Mouse (Mus musculus): ENCODE measurements around the gene Fgfr1op2.
"Not testable (repeated sequence)": the region's sequence is repeated elsewhere in the genome, so short reads cannot be mapped to it uniquely, and the experiment has no call there.

Gene Fgfr1op2

DNA sequence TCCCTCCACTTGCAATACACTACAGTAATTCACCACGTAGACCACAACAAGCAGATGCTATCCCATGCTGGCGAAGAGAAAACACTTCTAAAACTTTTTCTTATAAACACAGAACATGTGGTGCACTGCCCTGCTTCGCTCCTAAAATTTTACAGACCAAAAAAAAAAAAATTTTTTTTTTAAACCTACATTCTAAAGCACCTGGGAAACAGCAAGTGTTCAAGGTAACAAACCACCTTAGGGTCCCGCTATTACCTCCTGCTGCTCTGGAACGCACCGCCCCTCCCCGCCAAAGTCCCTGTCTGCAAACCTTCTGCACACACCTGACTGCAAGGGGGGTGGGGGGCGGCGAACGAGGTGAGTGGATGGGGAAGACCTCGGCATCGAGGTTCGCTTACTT lies at the start of gene Fgfr1op2:
Gene Fgfr1op2 (plus strand): TSS at position 301 of the 400 bp plus-strand sequence.
- DNase-seq (ENCODE audit: low spot score): no peak

DNA sequence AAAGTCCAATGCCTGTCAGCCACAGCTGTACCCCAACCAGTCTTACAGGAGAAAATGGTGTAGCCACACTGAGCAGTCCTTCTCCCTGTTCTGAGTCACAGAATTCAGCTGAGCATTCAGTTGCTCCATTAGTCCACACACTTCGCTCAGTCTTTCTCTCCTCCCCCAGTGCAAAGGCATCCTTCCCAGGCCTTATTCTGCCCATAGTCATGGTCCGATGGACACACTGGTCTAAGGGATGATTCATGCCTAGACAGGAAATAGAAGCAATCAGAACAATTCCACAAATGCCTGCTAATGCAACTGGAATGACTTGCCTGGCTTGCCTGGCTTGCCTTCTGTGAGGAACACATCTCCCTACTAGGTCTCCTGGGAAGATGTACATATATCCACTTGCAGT lies 49.5 kb upstream of the Fgfr1op2 start:
- no peak for DNase-seq (ENCODE audit: low spot score)

DNA sequence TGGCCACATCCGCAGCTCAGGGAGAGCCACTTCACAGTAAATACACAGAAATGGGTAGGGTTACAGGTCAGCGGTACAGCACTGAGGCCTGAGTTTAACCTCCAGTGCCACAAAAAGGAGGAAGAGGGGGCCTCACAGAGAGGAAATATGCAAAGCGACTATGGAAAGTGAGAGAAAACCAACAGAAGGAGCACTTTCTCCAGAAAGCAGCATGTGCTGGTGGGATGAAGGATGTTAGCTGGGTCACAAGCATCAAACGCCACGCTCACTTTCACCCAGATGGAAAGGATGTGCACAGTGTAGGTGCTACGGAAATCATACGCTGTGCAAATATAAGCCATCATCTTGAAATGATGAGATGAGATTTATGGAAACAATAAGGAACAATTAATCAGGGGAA lies 46.6 kb upstream of the Fgfr1op2 start:
- DNase-seq (ENCODE audit: low spot score): no peak

DNA sequence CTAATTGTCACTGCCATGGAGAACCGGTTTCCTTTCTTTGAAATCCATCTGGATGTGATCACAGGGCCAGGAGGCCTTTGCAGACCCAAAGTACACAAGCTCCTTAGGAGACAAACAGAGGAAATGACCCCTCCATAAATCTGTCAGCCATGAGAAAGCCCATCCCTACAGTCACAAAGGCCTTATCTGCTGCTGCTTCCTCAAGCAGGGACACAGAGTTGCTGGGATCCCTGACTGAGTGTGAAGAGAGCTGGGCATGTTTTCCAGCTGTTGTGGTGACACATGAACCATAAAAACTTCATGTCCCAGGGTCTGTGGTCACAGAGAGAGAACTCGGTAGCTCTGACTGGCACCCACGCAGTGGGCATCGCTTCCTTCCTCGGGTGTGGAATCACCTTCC lies 46.2 kb upstream of the Fgfr1op2 start:
- no peak for DNase-seq (ENCODE audit: low spot score)

DNA sequence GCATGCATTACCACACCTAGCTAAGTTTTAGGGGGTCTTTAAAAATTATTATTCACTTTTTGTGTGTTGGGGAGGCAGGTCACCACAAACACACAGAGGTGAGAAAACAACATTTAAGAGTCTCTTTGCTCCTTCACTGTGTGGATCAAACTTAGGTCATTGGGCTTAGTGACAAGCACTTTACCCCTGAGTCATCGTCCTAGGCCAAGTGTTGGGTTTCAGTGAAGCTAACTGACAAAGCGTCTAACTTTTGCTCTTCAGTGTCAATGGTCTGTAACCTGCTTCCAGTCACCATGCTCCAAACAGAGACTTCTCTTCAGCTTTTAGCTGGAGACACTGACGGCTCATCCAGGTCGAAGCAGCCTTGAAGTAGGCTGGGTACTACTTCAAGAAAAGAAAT lies 43.9 kb upstream of the Fgfr1op2 start:
- DNase-seq (ENCODE audit: low spot score): no peak

DNA sequence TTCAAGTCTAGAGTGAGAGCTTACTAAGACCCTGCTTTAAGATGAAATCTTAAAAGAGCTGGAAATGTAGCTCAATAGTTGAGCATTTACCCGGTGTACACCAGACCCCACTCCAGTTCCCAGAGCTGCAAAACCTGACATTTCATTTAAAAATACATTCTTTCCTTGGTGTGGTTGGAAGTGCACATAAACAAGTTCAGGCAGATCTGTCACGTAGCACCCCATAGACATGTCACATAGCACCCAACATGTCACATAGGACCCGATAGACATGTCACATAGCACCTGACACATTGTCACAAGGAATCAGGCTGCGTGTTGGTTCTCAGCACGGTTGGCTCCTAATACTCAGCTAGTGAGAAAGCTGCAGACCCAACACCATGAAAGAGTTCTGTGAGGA lies 41.5 kb upstream of the Fgfr1op2 start:
- no peak for DNase-seq (ENCODE audit: low spot score)

DNA sequence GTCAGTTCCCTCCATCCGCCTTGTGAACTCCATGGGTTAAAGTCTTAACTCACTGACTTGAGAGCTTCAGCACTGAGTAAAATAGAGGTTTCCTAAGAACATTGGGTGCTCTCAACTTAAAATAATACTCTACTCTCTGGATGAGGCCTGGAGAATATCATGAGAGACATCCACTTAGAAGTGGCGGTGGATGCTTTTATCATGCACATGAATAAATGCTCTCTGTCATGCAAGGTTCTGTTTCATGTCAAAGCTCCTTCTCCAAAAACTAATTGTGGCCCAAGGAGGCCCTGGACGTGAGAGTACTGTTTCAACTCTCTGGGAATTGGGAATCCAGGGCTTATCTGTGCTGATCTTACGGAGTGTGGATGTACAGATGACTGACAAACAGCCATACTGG lies 39.9 kb upstream of the Fgfr1op2 start:
- DNase-seq (ENCODE audit: low spot score): no peak

DNA sequence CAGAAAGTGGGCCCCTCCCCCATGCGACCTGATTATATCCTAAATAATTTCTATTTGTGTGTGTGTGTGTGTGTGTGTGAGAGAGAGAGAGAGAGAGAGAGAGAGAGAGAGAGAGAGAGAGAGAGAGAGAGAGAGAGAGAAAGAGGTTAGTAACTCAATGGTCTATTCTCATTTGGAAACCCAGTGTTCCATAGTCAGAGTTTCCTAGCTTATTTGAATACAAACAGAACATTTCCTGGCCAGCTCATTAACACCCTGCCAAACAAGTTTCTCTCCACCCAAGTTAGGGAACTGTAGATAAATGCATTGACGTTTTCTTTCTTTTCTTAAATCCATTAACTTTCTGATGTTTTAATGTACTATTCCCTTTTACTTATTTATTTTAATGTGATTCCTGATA lies 38.9 kb upstream of the Fgfr1op2 start:
- no peak for DNase-seq (ENCODE audit: low spot score)

DNA sequence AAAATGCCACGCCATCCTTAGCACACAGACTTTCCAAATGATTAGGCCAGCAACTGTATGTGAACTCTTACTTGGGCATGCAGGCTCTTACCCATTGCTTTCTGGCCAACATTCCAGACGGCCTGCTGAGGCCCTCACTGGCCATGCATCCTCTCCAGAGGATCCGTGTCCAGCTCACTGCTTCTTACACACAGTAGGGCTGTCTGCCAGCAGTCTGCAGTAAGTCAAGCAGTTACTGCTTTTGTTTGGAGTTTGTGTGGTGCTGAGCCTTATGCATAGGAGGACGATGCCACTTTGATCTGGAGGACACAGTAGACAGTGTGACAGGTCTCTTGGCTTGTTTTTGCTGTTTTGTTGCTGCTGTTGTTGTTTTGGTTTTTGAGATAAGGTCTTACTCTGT lies 38.3 kb upstream of the Fgfr1op2 start:
- no peak for DNase-seq (ENCODE audit: low spot score)

DNA sequence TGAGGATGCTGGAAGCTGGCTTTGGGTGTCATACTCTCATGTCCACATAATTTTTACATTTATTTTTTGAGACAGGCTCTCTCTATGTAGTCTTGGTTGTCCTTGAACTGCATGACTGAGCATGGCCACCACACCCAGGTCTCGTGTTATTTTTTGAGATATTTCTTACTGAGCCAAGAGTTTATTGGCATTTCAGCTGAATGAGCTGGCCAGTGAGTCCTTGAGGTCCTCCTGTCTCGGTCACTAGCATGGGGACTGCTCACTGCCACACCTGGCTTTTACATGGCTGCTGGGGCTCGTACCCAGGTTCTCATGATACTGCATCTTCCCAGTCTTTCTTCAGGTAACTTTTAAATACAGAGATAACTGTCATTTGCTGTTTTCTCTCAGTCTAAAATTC lies 36.6 kb upstream of the Fgfr1op2 start:
- no peak for DNase-seq (ENCODE audit: low spot score)

DNA sequence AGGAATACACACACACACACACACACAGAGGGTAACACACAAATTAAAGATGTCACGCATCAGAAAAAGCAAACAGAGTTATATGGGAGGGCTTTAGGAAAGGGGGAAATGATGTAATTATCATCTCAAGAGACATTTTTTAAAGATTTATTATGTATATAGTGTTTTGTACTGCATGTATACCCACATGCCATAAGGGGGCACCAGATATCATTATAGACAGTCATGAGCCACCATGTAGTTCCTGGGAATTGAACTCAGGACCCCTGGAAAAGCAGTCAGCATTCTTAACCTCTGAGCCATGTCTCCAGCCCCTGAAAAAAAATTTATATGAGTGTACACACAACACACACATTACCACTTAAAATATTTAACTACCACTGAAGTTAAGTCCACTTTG lies 32.4 kb upstream of the Fgfr1op2 start:
- no peak for DNase-seq (ENCODE audit: low spot score)

DNA sequence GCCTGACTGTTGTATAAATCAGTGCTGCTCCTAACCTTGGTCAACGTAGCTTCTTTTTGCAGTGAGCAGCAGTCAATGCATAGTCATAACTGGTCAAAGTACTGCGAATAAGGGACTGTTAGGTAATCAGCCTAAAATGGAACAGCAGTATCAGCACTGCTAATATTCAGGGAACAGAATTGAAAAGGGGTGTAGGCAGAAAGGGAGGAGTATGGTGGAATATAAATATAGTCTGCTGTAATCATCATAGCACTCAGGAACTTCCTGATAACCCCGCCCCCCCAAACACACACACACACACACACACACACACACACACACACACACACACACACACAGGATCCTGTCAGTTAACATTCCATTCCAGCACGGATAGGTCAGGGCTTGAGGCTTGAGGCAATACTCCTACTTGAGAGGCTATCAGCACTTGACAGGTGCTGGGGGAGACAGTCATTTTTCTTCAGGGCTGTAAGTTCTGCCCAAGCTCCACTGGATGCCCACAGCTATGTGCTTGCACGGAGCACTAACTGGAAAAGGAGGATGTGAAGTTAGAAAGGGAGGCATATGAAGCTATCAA lies 31.6 kb upstream of the Fgfr1op2 start:
- DNase-seq (ENCODE audit: low spot score): no peak

DNA sequence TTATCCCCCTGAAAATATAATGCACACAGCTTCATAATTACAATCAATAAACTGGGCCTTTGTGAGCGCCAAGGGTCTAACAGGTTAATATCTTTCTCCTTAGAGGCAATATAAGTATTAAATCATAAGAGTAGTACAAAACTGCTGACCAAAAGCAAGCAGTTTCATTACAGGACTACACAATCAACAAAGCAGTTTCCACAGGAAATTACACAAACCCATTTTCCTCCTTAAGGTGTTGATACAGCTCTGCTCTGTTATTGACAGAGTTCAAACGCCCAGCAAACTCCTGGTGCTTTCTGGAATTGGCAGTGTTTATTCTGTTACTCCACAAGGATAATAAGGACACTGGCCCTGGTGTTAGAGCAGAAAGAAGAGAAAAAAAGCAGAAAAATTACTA lies 26.6 kb upstream of the Fgfr1op2 start:
- no peak for DNase-seq (ENCODE audit: low spot score)

DNA sequence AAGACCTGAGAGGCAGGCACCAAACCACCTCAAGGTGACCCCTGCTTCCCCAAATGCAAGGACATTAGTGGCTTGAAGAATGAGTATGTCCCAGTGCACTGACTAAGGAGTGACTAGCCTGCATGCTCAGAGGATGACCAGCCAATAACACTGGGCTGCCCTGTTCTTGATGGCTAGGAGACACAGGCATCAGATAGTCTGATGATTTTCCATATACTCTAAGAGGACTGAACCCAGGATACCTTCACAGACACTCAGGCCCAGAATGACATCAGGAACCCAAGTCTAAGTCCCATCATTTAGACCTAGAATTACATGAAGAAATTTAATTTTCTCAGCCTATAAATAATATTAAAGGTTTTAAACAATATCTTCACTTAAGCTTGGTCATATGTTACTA lies 25.7 kb upstream of the Fgfr1op2 start:
- no peak for DNase-seq (ENCODE audit: low spot score)

DNA sequence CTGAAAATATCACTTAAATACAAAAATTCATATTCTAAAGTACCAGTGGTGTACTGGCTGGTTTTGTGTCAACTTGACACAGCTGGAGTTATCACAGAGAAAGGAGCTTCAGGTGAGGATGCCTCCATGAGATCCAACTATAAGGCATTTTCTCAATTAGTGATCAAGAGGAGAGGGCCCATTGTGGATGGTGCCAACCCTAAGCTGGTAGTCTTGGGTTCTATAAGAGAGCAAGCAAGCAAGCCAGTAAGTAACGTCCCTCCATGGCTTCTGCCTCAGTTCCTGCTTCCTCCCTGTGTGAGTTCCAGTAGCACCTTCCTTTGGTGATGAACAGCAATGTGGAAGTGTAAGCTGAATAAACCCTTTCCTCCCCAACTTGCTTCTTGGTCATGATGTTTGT lies 14.5 kb upstream of the Fgfr1op2 start:
- DNase-seq (ENCODE audit: low spot score): not testable (repeated sequence)

DNA sequence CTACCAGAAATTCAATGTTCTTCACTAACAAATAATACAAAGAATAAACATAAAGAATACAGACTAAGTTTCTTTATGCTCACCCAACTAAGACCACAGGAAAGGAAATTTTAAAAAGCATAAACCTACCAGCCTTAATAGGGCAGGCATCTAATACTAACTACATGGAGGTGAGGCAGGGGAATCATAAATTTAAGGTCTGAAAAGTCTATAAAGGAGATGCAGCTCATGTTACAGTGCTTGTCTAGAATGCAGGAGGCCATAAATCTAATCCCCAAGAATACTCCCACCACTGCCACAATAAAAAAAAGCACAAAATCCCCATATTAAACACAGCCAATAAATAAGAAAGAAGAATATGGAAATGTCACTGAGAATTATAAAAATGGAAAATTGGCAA lies 4.9 kb upstream of the Fgfr1op2 start:
- DNase-seq (ENCODE audit: low spot score): no peak

DNA sequence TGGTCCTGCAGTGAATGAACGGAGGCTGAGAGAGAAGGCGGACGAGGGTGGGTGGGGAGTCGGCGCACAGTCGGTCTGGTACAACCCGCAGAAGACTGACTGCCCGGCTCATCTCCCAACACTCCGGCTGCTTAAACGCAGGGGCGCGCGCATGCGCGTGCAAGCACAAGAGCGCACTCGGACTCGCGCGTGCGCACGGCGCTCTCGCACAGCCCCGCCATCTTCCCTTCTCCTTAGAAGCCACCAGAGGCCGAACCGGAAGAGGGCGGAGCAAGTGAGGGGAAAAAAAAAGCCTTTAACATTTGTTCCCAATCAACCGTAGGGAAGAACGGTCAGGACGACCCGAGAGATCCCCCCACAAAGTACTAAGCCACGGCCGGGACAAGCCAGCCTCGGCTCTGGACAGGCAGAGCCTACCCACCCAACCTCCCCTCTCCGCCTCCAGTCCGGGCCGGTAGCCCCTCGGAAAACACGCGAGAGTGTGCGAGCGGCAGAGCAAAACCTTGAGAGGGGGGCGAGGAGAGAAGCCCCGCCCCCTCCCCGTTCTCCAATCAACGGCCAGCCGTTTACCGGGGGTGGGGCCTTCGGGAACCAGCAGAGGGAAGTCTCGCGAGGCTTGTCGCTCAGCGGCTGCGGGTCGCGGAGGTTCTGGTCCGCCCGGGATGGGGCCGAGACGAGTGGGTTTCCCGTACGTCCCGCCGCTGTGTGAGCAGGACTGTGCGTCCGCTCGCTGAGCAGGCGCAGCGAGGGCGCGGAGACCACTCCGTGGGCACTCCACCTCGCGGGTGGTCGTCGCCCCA lies 507 bp downstream of the Fgfr1op2 start, which contains the start of gene Ints13:
Gene Ints13 (minus strand): TSS at position 526 of the 800 bp plus-strand sequence.
- peak; percentile 81 for DNase-seq (ENCODE audit: low spot score)

DNA sequence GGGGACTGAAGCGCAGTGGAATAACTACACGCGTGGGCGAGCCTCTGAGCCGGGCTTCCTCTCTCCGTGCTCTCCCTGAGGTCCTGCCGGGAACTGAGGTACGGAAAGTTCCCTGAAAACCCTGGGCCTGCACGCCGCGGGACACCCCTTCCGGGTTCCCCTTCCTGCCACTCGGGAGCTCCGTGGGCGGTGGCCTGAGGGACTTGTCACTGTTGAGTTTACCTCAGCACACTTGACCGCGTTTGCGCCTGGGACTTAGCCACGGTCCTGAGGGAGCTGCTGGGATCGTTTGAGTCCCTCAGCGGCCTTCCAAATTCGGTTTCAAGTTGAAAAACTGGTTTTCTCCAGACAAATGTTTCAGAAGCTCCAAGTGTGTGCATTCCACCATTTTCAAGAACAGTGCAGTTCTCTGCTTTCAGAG lies 1.1 kb downstream of the Fgfr1op2 start:
- DNase-seq (ENCODE audit: low spot score): no peak

DNA sequence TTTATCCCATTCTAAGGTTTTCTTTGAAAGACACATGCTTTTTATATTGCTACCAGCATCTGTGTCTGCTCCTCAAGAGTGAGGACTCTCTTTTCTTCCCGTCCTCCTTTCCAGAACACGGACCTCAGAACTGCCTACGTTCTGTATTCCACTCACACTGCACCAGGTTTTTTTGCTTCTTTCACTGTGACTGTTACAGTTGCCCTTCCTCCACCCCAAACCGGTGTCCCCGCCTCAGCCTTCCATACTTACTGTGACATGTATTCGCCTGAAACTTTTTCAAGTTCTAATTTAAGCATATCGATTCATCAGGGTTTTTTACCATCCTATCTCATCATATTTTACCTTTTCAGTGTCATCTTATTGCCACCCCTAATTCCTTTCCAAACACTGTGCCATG lies 1.6 kb downstream of the Fgfr1op2 start:
- no peak for DNase-seq (ENCODE audit: low spot score)

DNA sequence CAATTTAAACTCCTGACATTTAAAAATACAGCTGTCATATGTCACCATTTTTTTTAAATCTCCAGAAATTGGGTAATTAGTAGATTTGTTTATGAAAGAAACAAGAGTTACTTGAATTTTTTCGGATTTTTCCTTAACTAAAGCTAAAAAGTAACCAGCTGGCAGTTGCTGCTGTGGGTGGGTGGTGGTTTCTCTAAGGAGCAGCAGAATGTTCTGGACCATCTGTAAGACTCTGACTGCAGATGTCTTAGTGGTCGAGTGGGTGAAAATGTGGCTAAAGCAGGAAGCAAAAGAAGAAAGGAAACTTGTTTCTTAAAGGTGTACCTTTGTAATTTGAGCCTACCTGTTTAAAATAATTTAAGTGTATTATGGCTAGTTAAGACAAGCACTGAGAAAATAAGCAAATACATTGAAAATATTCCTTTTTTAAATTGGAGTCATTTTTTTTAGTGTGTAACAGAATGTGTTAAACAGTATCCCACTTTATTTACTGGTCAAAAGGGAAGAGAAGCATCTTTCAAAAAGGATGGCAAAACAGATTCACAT lies 3.5 kb downstream of the Fgfr1op2 start:
- no peak for DNase-seq (ENCODE audit: low spot score)

DNA sequence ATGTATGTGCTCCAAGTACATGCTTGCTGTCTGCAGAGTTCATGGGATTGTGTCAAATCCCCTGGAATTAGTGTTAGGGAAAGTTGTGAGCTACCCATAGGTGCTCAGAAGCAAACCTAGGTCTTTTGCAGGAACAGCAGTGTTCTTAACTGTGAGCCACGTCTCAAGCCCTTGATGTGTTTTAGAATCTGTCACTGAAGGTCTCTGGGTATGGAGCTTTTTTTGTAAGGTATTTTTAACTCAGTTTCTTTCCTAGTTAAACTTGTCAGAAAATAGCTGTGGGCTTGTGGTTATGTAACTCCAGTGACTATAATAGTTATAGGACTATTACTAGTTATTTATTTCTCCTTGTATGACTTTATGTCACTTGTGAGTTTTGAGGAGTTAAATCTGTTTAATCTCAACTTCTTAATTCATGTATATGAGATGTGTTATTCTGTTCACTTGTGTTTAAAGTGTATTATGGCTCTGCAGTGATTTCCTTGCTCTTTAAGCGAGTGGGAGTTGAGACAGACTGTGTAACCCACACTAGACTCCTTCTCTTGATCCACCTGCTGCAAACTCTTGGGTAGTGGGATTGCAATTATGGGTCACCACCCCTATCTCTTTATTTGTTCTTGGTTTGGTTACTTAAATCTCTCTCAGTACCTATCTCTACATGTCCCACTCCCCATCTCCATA lies 6.5 kb downstream of the Fgfr1op2 start:
- no peak for DNase-seq (ENCODE audit: low spot score)

DNA sequence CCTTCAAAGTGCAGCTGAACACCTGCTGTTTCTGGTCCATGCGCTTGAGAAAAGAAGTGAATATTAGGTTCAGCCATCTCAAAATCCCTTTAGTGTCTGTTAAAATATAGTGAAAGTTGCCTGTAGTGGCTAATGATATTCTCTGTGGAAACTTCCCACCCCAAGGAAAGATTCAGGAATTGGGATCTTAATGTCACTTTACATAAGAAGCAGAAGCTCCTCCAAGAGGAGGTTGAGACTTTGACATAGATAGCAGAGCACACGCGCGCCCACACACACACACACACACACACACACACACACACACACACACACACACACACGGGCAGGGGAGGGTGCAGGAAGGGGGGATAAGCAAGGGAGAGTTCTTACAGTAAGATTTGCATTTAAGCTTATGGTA lies 8.1 kb downstream of the Fgfr1op2 start:
- DNase-seq (ENCODE audit: low spot score): no peak

DNA sequence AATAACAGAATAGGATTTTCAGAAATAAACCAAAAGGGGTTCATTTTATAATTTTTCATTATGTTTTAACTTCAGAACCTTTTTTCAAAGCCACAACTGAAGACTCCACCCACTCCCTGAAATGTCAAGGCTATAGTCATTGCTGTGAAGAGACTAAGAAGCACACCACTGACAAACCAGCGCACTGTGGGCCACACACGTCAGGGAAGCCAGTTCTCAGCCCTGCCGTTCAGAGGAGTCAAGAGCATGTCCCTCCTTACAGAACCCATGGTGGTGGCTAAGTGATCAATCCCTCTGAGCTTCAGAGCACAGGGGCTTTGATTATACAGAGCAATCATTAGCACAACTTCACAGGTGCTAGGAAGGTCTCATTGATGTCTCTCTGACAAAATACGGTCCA lies 25.6 kb downstream of the Fgfr1op2 start:
- no peak for DNase-seq (ENCODE audit: low spot score)

All from ovary, postnatal 10 days (tissue).